ENCODE assay signal across 9 mouse cellular contexts in the genomic region with DNA sequence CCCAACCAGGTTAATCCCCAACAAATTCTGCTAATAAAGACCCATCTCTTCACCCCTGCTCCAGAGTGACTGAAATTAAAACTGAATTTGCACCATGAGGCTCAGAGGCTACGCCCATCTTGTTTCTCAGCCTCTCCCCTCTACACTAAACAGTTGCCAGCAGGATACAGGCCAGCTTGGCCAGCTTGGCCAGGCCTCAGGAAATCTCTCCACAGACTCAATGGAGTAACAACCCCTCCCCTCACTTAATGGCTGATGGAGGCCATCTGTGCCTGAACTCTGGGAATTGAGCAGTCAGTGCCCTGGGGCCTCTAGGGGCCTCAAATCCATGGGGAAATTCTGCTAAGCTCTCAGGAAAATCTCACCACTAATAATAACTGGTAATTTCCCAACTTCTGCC.
DNase-seq lines count a peak whose midpoint lies in the region; ATAC-seq and TF ChIP-seq lines count a peak whose summit lies in the region.
"Had no signal": no experiment of that assay in that cellular context is flagged by ENCODE, and none has a peak within 500 bp of the region (broad histone marks: within the 10 kb centered on the region; RNA-seq: fewer than 3 reads in every experiment).

No protein-coding gene starts in this region.

- no peak overlapping the region for H3K27ac ChIP-seq in forebrain, embryonic 14.5 days (ENCODE audit: low read depth, low read length)
- H3K27ac ChIP-seq in forebrain, embryonic 11.5 days (ENCODE audit: low read depth, low read length): no peak overlapping the region
- no peak overlapping the region for H3K27ac ChIP-seq in embryonic facial prominence, embryonic 10.5 days (replicated peaks)
- no peak overlapping the region for H3K27ac ChIP-seq in intestine, embryonic 15.5 days
- peak overlapping the region; percentile 22; the same call in 1 of the 2 replicates for H3K27ac ChIP-seq in lung, embryonic 16.5 days (ENCODE audit: low read length)
- H3K27ac ChIP-seq in thymus, adult 2 months (ENCODE audit: control insufficient read depth, insufficient read depth, low read length): no peak overlapping the region
- H3K27ac ChIP-seq: liver, embryonic 14.5 days had no signal

- no peak for TF ChIP-seq CTCF in thymus, adult 2 months (IDR thresholded peaks at IDR 0.05; ENCODE audit: borderline replicate concordance, control insufficient read depth, extremely low read depth, insufficient read depth, low read length, poor library complexity)

- ATAC-seq in forebrain, embryonic 14.5 days: peak; percentile 83; the same call in 1 of the 2 replicates
- no peak for ATAC-seq in forebrain, embryonic 11.5 days (replicated peaks; ENCODE audit: low FRiP score)
- ATAC-seq in intestine, embryonic 15.5 days: peak; percentile 90
- peak; percentile 97 for ATAC-seq in lung, embryonic 16.5 days (ENCODE audit: low read depth)

- DNase-seq in forebrain, embryonic 14.5 days (ENCODE audit: low spot score): peak; percentile 74
- no peak for DNase-seq in forebrain, embryonic 11.5 days (ENCODE audit: low spot score)
- DNase-seq in NIH3T3 (ENCODE audit: low read depth): peak; percentile 9
- peak; percentile 36 for DNase-seq in embryonic facial prominence, embryonic 10.5 days (ENCODE audit: low spot score)
- peak; percentile 54 for DNase-seq in urinary bladder, postnatal 25 days (ENCODE audit: low spot score)
- DNase-seq in thymus, adult 2 months: no peak

- H3K9me3 ChIP-seq in forebrain, embryonic 14.5 days (replicated peaks; ENCODE audit: control insufficient read depth, low read length): no peaks in the 10 kb centered on the region
- H3K9me3 ChIP-seq in forebrain, embryonic 11.5 days (ENCODE audit: control insufficient read depth, low read length): no peaks in the 10 kb centered on the region
- H3K9me3 ChIP-seq in embryonic facial prominence, embryonic 10.5 days: no peaks in the 10 kb centered on the region
- no peaks in the 10 kb centered on the region for H3K9me3 ChIP-seq in intestine, embryonic 15.5 days
- H3K9me3 ChIP-seq in lung, embryonic 16.5 days (ENCODE audit: control insufficient read depth, low read length): no peaks in the 10 kb centered on the region

- no peak overlapping the region for H3K4me2 ChIP-seq in forebrain, embryonic 14.5 days (ENCODE audit: low read length)
- H3K4me2 ChIP-seq in forebrain, embryonic 11.5 days (ENCODE audit: low read depth, low read length, severe bottlenecking): no peak overlapping the region
- H3K4me2 ChIP-seq in intestine, embryonic 15.5 days (replicated peaks): no peak overlapping the region
- H3K4me2 ChIP-seq in lung, embryonic 16.5 days (ENCODE audit: low read depth, low read length): no peak overlapping the region

- H3K27me3 ChIP-seq in forebrain, embryonic 14.5 days (replicated peaks; ENCODE audit: control insufficient read depth, insufficient read depth, low read length): no peaks in the 10 kb centered on the region
- no peaks in the 10 kb centered on the region for H3K27me3 ChIP-seq in forebrain, embryonic 11.5 days (ENCODE audit: control insufficient read depth, insufficient read depth, low read length)
- H3K27me3 ChIP-seq in embryonic facial prominence, embryonic 10.5 days (replicated peaks; ENCODE audit: low read depth, poor library complexity, severe bottlenecking): no peaks in the 10 kb centered on the region
- no peaks in the 10 kb centered on the region for H3K27me3 ChIP-seq in intestine, embryonic 15.5 days (replicated peaks)
- H3K27me3 ChIP-seq in lung, embryonic 16.5 days (ENCODE audit: control insufficient read depth, insufficient read depth, low read depth, low read length): no peaks in the 10 kb centered on the region
- no peaks in the 10 kb centered on the region for H3K27me3 ChIP-seq in thymus, adult 2 months (ENCODE audit: control insufficient read depth, insufficient read depth, low read length)

- WGBS in forebrain, embryonic 14.5 days: 61% methylated on average over 1 of the region's 1 CpGs
- 57% methylated on average over 1 of the region's 1 CpGs for WGBS in forebrain, embryonic 11.5 days
- 67% methylated on average over 1 of the region's 1 CpGs for WGBS in embryonic facial prominence, embryonic 10.5 days
- 58% methylated on average over 1 of the region's 1 CpGs for WGBS in intestine, embryonic 15.5 days
- 48% methylated on average over 1 of the region's 1 CpGs for WGBS in lung, embryonic 16.5 days
- 93% methylated on average over 1 of the region's 1 CpGs for WGBS in thymus, adult 2 months

- no peak overlapping the region for H3K9ac ChIP-seq in forebrain, embryonic 14.5 days (ENCODE audit: low read length)
- H3K9ac ChIP-seq in forebrain, embryonic 11.5 days (ENCODE audit: low read length): no peak overlapping the region
- H3K9ac ChIP-seq in intestine, embryonic 15.5 days: no peak overlapping the region
- H3K9ac ChIP-seq in lung, embryonic 16.5 days (ENCODE audit: low read length): no peak overlapping the region
- H3K9ac ChIP-seq: liver, embryonic 14.5 days had no signal

- H3K36me3 ChIP-seq in forebrain, embryonic 14.5 days (ENCODE audit: control insufficient read depth, insufficient read depth, low read length): no peaks in the 10 kb centered on the region
- no peaks in the 10 kb centered on the region for H3K36me3 ChIP-seq in forebrain, embryonic 11.5 days (ENCODE audit: control insufficient read depth, insufficient read depth, low read length)
- H3K36me3 ChIP-seq in embryonic facial prominence, embryonic 10.5 days (replicated peaks): no peaks in the 10 kb centered on the region
- H3K36me3 ChIP-seq in intestine, embryonic 15.5 days: no peaks in the 10 kb centered on the region
- H3K36me3 ChIP-seq in lung, embryonic 16.5 days (ENCODE audit: control insufficient read depth, insufficient read depth, low read length): no peaks in the 10 kb centered on the region
- no peaks in the 10 kb centered on the region for H3K36me3 ChIP-seq in thymus, adult 2 months (ENCODE audit: control insufficient read depth, insufficient read depth, low read length)

- H3K4me3 ChIP-seq in forebrain, embryonic 14.5 days (ENCODE audit: low read depth, low read length): no peak overlapping the region
- H3K4me3 ChIP-seq in forebrain, embryonic 11.5 days (ENCODE audit: low read depth, low read length): no peak overlapping the region
- no peak overlapping the region for H3K4me3 ChIP-seq in embryonic facial prominence, embryonic 10.5 days
- no peak overlapping the region for H3K4me3 ChIP-seq in intestine, embryonic 15.5 days (replicated peaks)
- H3K4me3 ChIP-seq in lung, embryonic 16.5 days (ENCODE audit: low read length): no peak overlapping the region
- no peak overlapping the region for H3K4me3 ChIP-seq in thymus, adult 2 months (ENCODE audit: control insufficient read depth, insufficient read depth, low read length)

- H3K4me1 ChIP-seq in forebrain, embryonic 14.5 days (ENCODE audit: control insufficient read depth, insufficient read depth, low read length): no peaks in the 10 kb centered on the region
- no peaks in the 10 kb centered on the region for H3K4me1 ChIP-seq in forebrain, embryonic 11.5 days (replicated peaks; ENCODE audit: control insufficient read depth, insufficient read depth, low read length)
- H3K4me1 ChIP-seq in embryonic facial prominence, embryonic 10.5 days: peaks cover 14% of the 10 kb centered on the region
- H3K4me1 ChIP-seq in intestine, embryonic 15.5 days (replicated peaks): no peaks in the 10 kb centered on the region
- H3K4me1 ChIP-seq in lung, embryonic 16.5 days (replicated peaks; ENCODE audit: control insufficient read depth, insufficient read depth, low read length): peaks cover 3% of the 10 kb centered on the region; the same call in 1 of the 2 replicates
- no peaks in the 10 kb centered on the region for H3K4me1 ChIP-seq in thymus, adult 2 months (replicated peaks; ENCODE audit: control insufficient read depth, insufficient read depth, low read length)

- TF ChIP-seq POLR2A in thymus, adult 2 months (IDR thresholded peaks at IDR 0.05; ENCODE audit: control insufficient read depth, extremely low read depth, insufficient read depth, low read length, poor library complexity): no peak

Comparison
In these comparisons a context has a peak if more than half of its experiments do, and no peak if none do; other contexts are left out.
1. DNase-seq: peak in forebrain, embryonic 14.5 days (single experiment), NIH3T3 (single experiment), embryonic facial prominence, embryonic 10.5 days (single experiment) and urinary bladder, postnatal 25 days (single experiment); none in forebrain, embryonic 11.5 days (single experiment) and thymus, adult 2 months (single experiment).